Comparison of ENCODE assay signal across 9 mouse cellular contexts in the genomic region with DNA sequence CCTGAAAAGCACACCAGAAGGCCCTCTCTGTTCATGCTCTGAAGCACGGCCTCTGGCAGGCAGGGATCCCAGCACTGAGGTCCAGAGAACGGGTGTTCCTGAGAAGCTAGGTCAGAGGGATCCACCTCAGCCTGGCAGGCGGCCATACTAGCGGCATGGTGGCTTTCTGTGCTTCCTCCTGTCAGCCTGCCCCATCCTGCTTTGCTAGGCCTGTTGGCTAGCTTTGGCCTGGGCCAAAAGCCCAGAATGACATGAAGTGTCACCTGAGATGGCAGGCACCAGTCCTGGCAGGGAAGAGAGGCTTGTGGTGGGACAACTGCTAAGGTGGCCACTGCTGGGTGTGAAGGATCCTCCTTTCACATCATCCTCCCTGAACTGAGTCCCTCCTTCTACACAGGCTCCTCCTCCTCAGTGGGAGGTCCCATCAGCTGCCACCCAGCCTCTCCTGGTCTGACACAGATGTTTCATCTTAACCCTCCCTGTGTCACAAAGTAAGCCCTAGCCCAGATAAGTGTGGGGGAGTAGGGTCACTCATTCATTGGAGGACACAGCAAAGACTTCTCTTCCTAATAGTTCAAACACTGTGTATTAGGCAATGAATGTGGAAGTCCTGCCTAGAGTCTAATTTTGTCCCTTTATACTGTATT.
DNase-seq lines count a peak whose midpoint lies in the region; ATAC-seq lines count a peak whose summit lies in the region.
"Had no signal": no experiment of that assay in that cellular context is flagged by ENCODE, and none has a peak within 500 bp of the region (broad histone marks: within the 10 kb centered on the region; RNA-seq: fewer than 3 reads in every experiment).

No protein-coding gene starts in this region.

- intact Hi-C loops in left cerebral cortex, postnatal 4 days (cut with DNase I) = no loop called here
- intact Hi-C loops in left cerebral cortex, postnatal 36 days (cut with DNase I) = no loop called here

- no peak for ATAC-seq in CD4-positive, CD25-positive, alpha-beta regulatory T cell, adult 4 months

- DNase-seq in left cerebral cortex, postnatal 4 days = peak; percentile 49
- no peak for DNase-seq in left cerebral cortex, postnatal 36 days (ENCODE audit: low spot score in 2 of 2)
- peak; percentile 92 for DNase-seq in cerebellum, adult 9-11 months
- peak; percentile 52 for DNase-seq in gastrocnemius, postnatal 25 days
- DNase-seq in kidney, postnatal 36 days = peak; percentile 49 to 64
- DNase-seq in thymus, postnatal 10 days (ENCODE audit: low spot score in 2 of 2) = no peak
- no peak for DNase-seq in left cerebral cortex, adult 8-10 months (ENCODE audit: low spot score in 2 of 2)
- DNase-seq: thymus, adult 18-20 months had no signal

Comparison
In these comparisons a context has a peak if more than half of its experiments do, and no peak if none do; other contexts are left out.
1. DNase-seq: peak in left cerebral cortex, postnatal 4 days (single experiment), cerebellum, adult 9-11 months (single experiment), gastrocnemius, postnatal 25 days (single experiment) and kidney, postnatal 36 days (2 of 2); none in left cerebral cortex, postnatal 36 days (0 of 2), thymus, postnatal 10 days (0 of 2) and left cerebral cortex, adult 8-10 months (0 of 2).